Mouse (Mus musculus) T-helper 2 cell (primary cell): Measurements from ENCODE around the gene Flg2.

ENCODE experiments used
- in situ Hi-C: fragments of 300-600 bp; cut with MboI, MseI; formaldehyde crosslinking; loops from one replicate; pipeline ENCODE4 v1.15.1; 2025; ENCODE audit warnings: high pct_unique_total_duplicates

The Flg2 gene

DNA sequence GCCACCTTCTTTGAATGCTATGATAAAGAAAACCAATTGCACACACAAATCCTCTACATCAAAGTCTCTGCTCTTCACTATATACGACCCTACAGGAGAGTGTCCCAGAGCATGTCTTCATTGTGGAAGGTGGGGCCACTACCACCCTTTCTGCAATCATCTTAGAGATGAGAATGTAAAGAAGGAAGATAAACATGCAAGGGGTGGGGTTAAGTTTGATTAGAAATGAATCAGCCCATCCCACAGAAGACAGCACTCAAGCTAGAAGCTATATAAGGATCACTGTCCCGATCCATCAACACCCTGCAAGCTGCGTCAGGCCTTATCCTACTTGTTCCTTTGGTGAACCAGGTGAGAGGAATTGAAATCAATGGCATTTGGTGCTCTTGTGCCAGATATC lies at the start of gene Flg2:
Flg2 (plus strand) TSS at position 301 of the 400 bp plus-strand sequence.
- in situ Hi-C loops = no loop called here

DNA sequence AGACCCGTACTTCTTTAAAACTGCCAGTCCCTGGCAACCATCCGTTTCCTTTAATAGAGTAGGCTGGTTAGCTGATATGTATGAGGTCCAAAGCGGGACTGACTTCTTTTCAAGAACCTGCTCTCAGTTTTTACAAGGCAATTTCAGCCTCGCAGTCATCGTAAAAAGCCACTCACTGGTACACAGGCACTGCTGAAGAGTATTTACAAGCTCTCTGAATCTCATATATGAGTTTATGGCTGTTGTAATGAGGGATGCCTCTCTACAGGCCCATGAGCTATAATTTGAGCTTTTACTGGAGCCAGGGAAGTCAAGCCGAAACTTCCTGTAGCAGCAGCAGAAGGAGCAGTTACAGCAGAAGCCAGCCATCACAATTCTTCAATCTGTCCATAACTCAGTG lies 34.6 kb upstream of the Flg2 start:
- in situ Hi-C loops = no loop called here

DNA sequence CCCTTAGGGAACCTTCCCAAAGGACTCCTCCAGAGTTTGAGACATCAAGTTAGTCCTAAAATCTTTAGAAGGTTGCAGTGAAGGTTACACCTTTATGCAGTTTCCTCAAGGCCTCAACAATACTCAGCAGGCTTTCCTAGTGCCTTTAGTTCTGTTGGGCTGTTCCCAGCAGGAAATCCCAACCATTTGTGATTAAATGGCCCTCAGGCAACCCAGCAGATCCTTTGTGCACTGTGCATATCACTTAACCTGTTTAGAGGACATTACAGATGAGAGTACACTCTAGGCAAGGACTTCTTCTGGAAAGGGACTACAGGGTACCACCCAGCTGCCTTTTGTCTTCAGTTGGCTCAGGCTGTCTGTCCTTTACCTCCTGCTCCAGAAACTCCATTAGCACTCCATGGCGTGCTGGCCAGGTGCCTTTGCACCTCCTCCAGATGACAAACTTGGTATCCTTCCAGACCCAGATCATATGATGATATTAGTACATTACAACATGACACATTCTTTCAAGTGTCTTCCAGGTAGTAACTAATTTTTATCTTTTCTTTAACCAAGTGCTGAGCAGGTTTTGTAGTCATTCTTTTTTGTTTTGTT lies 34.0 kb upstream of the Flg2 start:
- in situ Hi-C loops = no loop called here

DNA sequence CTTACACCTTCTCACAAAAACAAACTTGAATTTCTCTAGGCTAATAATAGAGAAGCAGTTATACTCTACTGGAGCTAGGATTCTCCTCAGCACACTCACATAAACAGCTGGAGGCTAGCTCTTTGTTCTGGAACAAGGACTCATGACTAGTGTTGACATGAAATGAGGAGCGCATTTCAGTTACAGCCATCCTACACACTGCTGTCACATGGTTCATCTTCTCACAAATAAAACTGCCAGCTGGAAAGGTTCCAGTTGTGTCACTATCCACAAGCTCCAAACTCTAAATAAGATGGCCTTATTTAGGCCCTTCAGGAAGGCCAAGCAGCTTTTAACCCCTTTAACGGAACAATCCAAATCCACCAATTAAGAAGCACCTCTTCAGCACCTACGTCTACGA lies 16.2 kb upstream of the Flg2 start:
- in situ Hi-C loops = no loop called here

DNA sequence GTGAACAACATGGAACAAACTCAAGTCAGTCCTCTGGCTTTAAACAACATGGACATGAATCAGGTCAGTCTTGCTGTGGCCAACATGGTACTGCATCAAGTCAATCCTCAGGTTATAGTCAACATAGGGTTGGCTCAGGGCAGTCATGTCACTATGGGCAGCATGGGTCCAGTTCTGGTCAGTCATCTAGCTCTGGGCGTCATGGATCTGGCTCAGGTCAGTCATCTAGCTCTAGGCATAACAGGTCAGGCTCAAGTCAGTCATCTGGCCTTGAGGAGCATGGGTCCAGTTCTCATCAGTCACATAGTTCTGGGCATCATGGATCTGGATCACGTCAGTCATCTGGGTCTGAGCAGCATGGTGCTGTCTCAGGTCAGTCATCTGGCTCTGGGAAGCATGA lies 4.9 kb downstream of the Flg2 start:
- in situ Hi-C loops = no loop called here

DNA sequence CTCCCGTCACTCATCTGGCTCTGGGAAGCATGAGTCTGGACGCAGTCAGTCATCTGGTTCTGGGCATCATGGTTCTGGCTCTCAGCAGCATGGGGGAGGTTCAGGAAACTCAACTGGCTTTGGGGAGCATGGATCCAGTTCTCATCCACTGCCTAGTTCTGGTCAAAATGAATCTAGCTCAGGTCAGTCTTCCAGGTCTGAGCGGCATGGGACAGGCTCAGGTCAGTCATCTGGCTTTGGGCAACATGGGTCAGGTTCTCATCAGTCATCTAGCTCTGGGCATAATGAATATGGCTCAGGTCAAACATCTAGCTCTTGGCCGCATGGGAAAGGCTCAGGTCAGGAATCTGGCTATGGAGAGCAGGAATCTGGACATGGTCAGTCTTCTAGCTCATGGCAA lies 5.4 kb downstream of the Flg2 start:
- in situ Hi-C loops = no loop called here
